Mouse (Mus musculus) intestine, embryonic 16.5 days (tissue): ENCODE results near the gene Camk1d. TPM values are rescaled to one million over a fixed set of nuclear protein-coding genes. Genes with fewer than 3 reads are reported as not detected.
A peak's percentile ranks its signal among the peaks of the same experiment; 100 is the strongest.

Experiments
- ATAC-seq: fragments of 200-750 bp; cut with Nextera tagmentation; 2 replicates; pipeline ENCODE4 v1.8.0; 2017; ENCODE audit warnings: moderate TSS enrichment, moderate library complexity
- H3K27ac ChIP-seq: fragments of 300-500 bp; sonication (generic); 2 replicates; pipeline ENCODE4 v1.5.1; 2014; ENCODE audit warnings: mild to moderate bottlenecking, low read length
- H3K27me3 ChIP-seq: fragments of 300-500 bp; sonication (generic); replicated peaks from 2 replicates; pipeline ENCODE4 v1.6.1; 2014; ENCODE audit warnings: low read length, control low read depth, mixed read lengths; ENCODE audit not compliant: control insufficient read depth, insufficient read depth
- H3K36me3 ChIP-seq: fragments of 300-500 bp; sonication (generic); 2 replicates; pipeline ENCODE4 v1.6.1; 2014; ENCODE audit warnings: low read length, control low read depth; ENCODE audit not compliant: control insufficient read depth, insufficient read depth
- H3K4me1 ChIP-seq: fragments of 300-500 bp; sonication (generic); 2 replicates; pipeline ENCODE4 v1.6.1; 2014; ENCODE audit warnings: low read length, control low read depth, mixed read lengths; ENCODE audit not compliant: control insufficient read depth, insufficient read depth
- H3K4me2 ChIP-seq: fragments of 300-500 bp; sonication (generic); 2 replicates; pipeline ENCODE4 v1.6.1; 2014; ENCODE audit warnings: low read depth, low read length, control low read depth
- H3K4me3 ChIP-seq: fragments of 300-500 bp; sonication (generic); 2 replicates; pipeline ENCODE4 v1.5.1; 2014; ENCODE audit warnings: mild to moderate bottlenecking, low read length
- H3K9ac ChIP-seq: fragments of 300-500 bp; sonication (generic); 2 replicates; pipeline ENCODE4 v1.6.1; 2014; ENCODE audit warnings: low read depth, low read length
- H3K9me3 ChIP-seq: fragments of 300-500 bp; sonication (generic); 2 replicates; pipeline ENCODE4 v1.6.1; 2016; ENCODE audit warnings: low read length, control low read depth; ENCODE audit not compliant: control insufficient read depth
- WGBS: fragments of 180-500 bp; shearing (Covaris S2); extraction: QIAGEN DNeasy Blood & Tissue Kit; methylation state at CpG from one replicate; pipeline ENCODE4 v1.1.7; 2014; 5-methylcytosine and 5-hydroxymethylcytosine counted together
- polyA plus RNA-seq: library from polyadenylated mRNA; unstranded; fragments of >200 nt; fragmentation: Nextera tagmentation; extraction: Ambion mirVana; gene quantifications from 2 replicates; pipeline ENCODE4 v1.2.1, GENCODE M21; 2015

The Camk1d gene
- polyA plus RNA-seq, 1 experiment from 2014 or later, result 23.1 TPM

DNA sequence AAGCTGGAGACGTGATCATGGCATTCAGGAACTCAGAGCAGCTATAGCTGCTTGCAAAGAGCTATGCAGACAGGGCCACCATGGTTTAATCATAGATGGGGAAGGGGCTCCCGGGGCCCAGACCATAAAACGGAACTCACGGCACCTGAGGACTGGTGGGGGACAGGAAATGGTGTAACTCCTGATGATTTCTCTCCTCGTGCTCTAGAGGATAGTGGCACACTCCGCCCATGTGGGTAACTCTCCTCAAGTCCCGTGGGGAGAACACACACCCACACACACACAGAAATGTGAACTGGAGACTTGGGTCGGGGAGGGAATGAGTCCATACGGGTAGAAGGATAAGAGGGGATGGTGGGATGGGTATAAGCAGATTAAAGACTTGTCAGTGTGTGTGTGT is 20.2 kb downstream of the Camk1d start:
- Histone ChIP-seq H3K9me3 (no peaks in the 10 kb centered on the region), H3K27ac (no peak overlapping the region), H3K4me1 (no peaks in the 10 kb centered on the region), H3K36me3 (no peaks in the 10 kb centered on the region), H3K4me2 (no peak overlapping the region), H3K9ac (no peak overlapping the region), H3K4me3 (no peak overlapping the region), H3K27me3 (no peaks in the 10 kb centered on the region)
- ATAC-seq, result no peak
- WGBS, result 82% methylated on average over 9 of the region's 9 CpGs

DNA sequence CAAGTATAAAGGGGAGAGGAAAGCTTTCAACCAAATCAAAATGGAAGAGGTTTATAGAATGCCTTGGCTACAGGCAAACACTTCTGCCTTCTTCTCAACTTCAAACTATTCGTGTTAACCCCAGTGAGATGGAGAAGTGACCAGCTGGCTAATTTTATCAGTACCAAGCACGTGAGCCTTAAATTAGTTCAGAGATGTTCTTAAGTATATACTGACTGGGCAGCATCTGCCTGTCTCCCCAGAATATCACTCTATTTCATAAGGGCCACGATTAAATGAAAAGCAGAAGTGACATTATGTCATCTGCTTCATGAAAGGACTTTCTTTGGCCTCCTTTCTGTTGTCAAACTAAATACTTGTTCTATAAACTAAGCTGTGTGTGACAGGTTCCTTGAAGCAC is 22.6 kb downstream of the Camk1d start:
- no peak for ATAC-seq
- 81% methylated on average over 3 of the region's 3 CpGs for WGBS
- Histone ChIP-seq H3K4me1 (no peaks in the 10 kb centered on the region), H3K27ac (no peak overlapping the region), H3K27me3 (no peaks in the 10 kb centered on the region), H3K9me3 (no peaks in the 10 kb centered on the region), H3K9ac (no peak overlapping the region), H3K4me2 (no peak overlapping the region), H3K36me3 (no peaks in the 10 kb centered on the region), H3K4me3 (no peak overlapping the region)

GRCm38 (mm10) chr2:5683366-5683765 is 30.9 kb downstream of the Camk1d start:
- H3K36me3 ChIP-seq, result no peaks in the 10 kb centered on the region; the same call in 1 of the 2 replicates
- no peaks in the 10 kb centered on the region for H3K9me3 ChIP-seq
- no peak overlapping the region for H3K4me3 ChIP-seq
- 0 out of 2 replicates have a peak, but pooled peaks cover 3% of the 10 kb centered on the region for H3K4me1 ChIP-seq
- H3K27me3 ChIP-seq, result no peaks in the 10 kb centered on the region
- no peak overlapping the region for H3K27ac ChIP-seq
- ATAC-seq, result peak; percentile 21; the same call in 1 of the 2 replicates
- no peak overlapping the region for H3K9ac ChIP-seq
- H3K4me2 ChIP-seq, result no peak overlapping the region
- WGBS, result 88% methylated on average over 4 of the region's 4 CpGs

- no peak overlapping the region for H3K9ac ChIP-seq
- no peak overlapping the region for H3K4me3 ChIP-seq
- no peaks in the 10 kb centered on the region for H3K9me3 ChIP-seq
- H3K27ac ChIP-seq, result no peak overlapping the region
- H3K27me3 ChIP-seq, result no peaks in the 10 kb centered on the region
- H3K4me1 ChIP-seq, result 0 out of 2 replicates have a peak, but pooled peaks cover 3% of the 10 kb centered on the region
- no peak for ATAC-seq
- no peak overlapping the region for H3K4me2 ChIP-seq
- WGBS, result 82% methylated on average over 8 of the region's 8 CpGs
- H3K36me3 ChIP-seq, result no peaks in the 10 kb centered on the region; the same call in 1 of the 2 replicates
Observed at GRCm38 (mm10) chr2:5681909-5682308, 32.4 kb downstream of the Camk1d start.

DNA sequence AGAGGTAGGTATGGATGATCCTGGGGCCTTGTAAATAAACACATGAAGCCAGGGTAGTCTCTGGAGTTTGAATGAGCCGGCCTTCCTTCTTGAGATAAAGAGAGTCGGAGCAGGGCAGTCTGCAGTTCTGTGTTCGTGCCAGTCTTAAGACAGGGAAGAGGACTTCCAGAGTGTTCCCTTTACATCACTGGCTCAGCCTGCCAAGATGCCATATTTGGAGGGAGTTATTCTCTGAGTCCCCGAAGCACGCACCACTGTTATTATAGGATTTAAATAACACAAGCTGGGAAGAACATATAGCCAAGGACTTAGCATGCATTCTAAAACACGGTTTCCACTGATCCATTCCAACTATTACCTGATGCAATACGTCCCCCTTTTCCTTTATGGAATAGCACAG is 33.0 kb downstream of the Camk1d start:
- no peaks in the 10 kb centered on the region for H3K9me3 ChIP-seq
- H3K4me2 ChIP-seq, result no peak overlapping the region
- H3K27ac ChIP-seq, result no peak overlapping the region
- no peaks in the 10 kb centered on the region; the same call in 1 of the 2 replicates for H3K36me3 ChIP-seq
- H3K4me3 ChIP-seq, result no peak overlapping the region
- peaks cover 8% of the 10 kb centered on the region for H3K4me1 ChIP-seq
- no peaks in the 10 kb centered on the region for H3K27me3 ChIP-seq
- no peak for ATAC-seq
- WGBS, result 65% methylated on average over 7 of the region's 7 CpGs
- H3K9ac ChIP-seq, result no peak overlapping the region

- peaks cover 15% of the 10 kb centered on the region for H3K4me1 ChIP-seq
- H3K36me3 ChIP-seq, result no peaks in the 10 kb centered on the region; the same call in 1 of the 2 replicates
- H3K4me3 ChIP-seq, result no peak overlapping the region
- H3K4me2 ChIP-seq, result no peak overlapping the region
- H3K27ac ChIP-seq, result no peak overlapping the region
- H3K9ac ChIP-seq, result no peak overlapping the region
- H3K27me3 ChIP-seq, result no peaks in the 10 kb centered on the region
- ATAC-seq, result no peak
- no peaks in the 10 kb centered on the region for H3K9me3 ChIP-seq
- WGBS, result 88% methylated on average over 2 of the region's 2 CpGs
Observed at GRCm38 (mm10) chr2:5679055-5679454, 35.3 kb downstream of the Camk1d start.

GRCm38 (mm10) chr2:5677472-5677871 is 36.8 kb downstream of the Camk1d start:
- Histone ChIP-seq H3K9me3 (no peaks in the 10 kb centered on the region), H3K36me3 (no peaks in the 10 kb centered on the region), H3K9ac (no peak overlapping the region), H3K4me2 (no peak overlapping the region), H3K27me3 (no peaks in the 10 kb centered on the region), H3K27ac (no peak overlapping the region), H3K4me3 (no peak overlapping the region), H3K4me1 (peaks cover 23% of the 10 kb centered on the region)
- peak; percentile 31; the same call in 1 of the 2 replicates for ATAC-seq
- 50% methylated on average over 2 of the region's 2 CpGs for WGBS

DNA sequence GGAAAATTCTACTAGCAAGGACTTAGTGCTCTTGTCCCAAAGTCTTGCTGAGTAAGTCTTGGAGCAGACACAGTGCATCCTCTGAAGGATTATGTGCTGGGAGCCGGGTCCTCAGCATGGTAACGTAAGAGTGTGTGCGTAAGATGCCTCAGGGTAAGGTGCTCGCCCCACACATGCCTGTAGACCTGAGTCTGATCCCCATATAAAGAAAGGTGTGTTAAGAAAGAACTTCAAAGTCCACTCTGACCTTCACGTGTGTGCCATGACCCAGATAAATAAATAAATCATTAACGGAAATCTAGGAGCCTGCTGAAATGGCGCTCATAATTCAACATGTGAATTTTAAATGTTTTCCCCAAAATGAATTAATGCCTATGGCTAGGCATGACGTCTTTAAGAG is 37.5 kb downstream of the Camk1d start:
- peak overlapping the region; percentile 38 for H3K4me2 ChIP-seq
- peaks cover 23% of the 10 kb centered on the region for H3K4me1 ChIP-seq
- H3K27me3 ChIP-seq, result no peaks in the 10 kb centered on the region
- 0 out of 2 replicates have a peak overlapping the region, but pooled peaks have one; percentile 6 for H3K9ac ChIP-seq
- H3K36me3 ChIP-seq, result no peaks in the 10 kb centered on the region
- ATAC-seq, result peak; percentile 83
- H3K4me3 ChIP-seq, result no peak overlapping the region; the same call in 1 of the 2 replicates
- no peaks in the 10 kb centered on the region for H3K9me3 ChIP-seq
- peak overlapping the region; percentile 82 for H3K27ac ChIP-seq
- WGBS, result 33% methylated on average over 8 of the region's 8 CpGs

DNA sequence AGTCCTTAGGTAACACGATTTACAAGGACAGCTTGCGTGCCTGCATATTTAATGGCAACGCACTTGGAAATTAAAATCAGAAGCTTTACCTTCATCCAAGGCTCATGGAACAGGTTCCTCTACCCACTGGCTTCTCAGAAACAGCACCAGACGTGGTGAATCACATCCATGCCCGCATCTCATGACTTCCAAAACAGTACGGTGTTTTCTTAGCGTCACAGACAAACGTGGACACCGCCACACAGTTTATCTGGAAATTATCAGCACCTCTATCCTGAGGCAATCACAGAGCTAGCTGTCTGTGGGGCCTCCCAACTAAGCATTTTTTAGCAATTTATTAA is 38.2 kb downstream of the Camk1d start:
- Histone ChIP-seq H3K9ac (no peak overlapping the region), H3K4me1 (peaks cover 20% of the 10 kb centered on the region), H3K9me3 (no peaks in the 10 kb centered on the region), H3K4me3 (peak overlapping the region; percentile 13; the same call in 1 of the 2 replicates), H3K36me3 (no peaks in the 10 kb centered on the region), H3K27ac (peak overlapping the region; percentile 82), H3K27me3 (no peaks in the 10 kb centered on the region), H3K4me2 (peak overlapping the region; percentile 38)
- ATAC-seq, result peak; percentile 34; the same call in 1 of the 2 replicates
- 37% methylated on average over 9 of the region's 9 CpGs for WGBS
